Mouse (Mus musculus): ENCODE results near the gene Gas2. TPM values are rescaled to one million over a fixed set of nuclear protein-coding genes. Genes with fewer than 3 reads are reported as not detected.

The Gas2 gene
- total RNA-seq, 1 experiment = 4.1 TPM

GRCm38 (mm10) chr7:52037600-52038582, 176.1 kb downstream of the Gas2 start:
- Histone ChIP-seq H3K36me3 (ENCODE audit: control insufficient read depth, insufficient read depth, low read length, poor library complexity, severe bottlenecking) (no peaks in the 10 kb centered on the region), H3K9me3 (ENCODE audit: control insufficient read depth, insufficient read depth, low read depth, low read length) (no peaks in the 10 kb centered on the region), H3K4me3 (ENCODE audit: insufficient read depth in 1 of 2, low read depth in 1 of 2, low read length in 2 of 2, poor library complexity in 1 of 2, severe bottlenecking in 1 of 2) (no peak overlapping the region), H3K9ac (ENCODE audit: insufficient read depth, low read depth, low read length, poor library complexity, severe bottlenecking) (no peak overlapping the region), H3K27ac (ENCODE audit: insufficient read depth, low read depth, low read length, poor library complexity, severe bottlenecking) (no peak overlapping the region), H3K4me1 (ENCODE audit: control insufficient read depth in 2 of 2, insufficient read depth in 2 of 2, low read length in 2 of 2, poor library complexity in 1 of 2) (no peaks in the 10 kb centered on the region)
- peak; percentile 51 for DNase-seq (ENCODE audit: low read depth, low spot score)
- TF ChIP-seq ZC3H11A (IDR thresholded peaks at IDR 0.05; ENCODE audit: borderline replicate concordance, low read depth, low read length) = peak; percentile 49
- TF ChIP-seq CHD2 (IDR thresholded peaks at IDR 0.05; ENCODE audit: low read depth, low read length) = no peak
- no peak for TF ChIP-seq MAFK (IDR thresholded peaks at IDR 0.05; ENCODE audit: insufficient read depth, low read depth, low read length)
- TF ChIP-seq ZNF384 (IDR thresholded peaks at IDR 0.05; ENCODE audit: low read depth, low read length) = no peak
- no peak for TF ChIP-seq HCFC1 (IDR thresholded peaks at IDR 0.05; ENCODE audit: borderline replicate concordance, insufficient read depth, low read length)
- in situ Hi-C loops (cut with MboI; ENCODE audit: low sequenced_read_pairs in 2 of 2, unreplicated experiment in 2 of 2) = loop anchor here in 1 of 2 experiments (25.0 kb wide), 1 partner anchor 324 kb away; no protein-coding TSS in a partner anchor

Other genes starting within 250 kb of the Gas2 start
- gene Slc17a6, start 240.0 kb upstream of the Gas2 start, total RNA-seq (2012; rRNA removed) = 0.16 and 0.40 TPM in 2 replicates
- gene Fancf, start 252 bp downstream of the Gas2 start, total RNA-seq (2012; rRNA removed) = 4.9 and 8.6 TPM in 2 replicates
- gene Svip, start 144.0 kb downstream of the Gas2 start, total RNA-seq (2012; rRNA removed) = 3.3 and 5.0 TPM in 2 replicates
- gene 1700015G11Rik, start 153.7 kb downstream of the Gas2 start, total RNA-seq (2012; rRNA removed) = not detected in 2 replicates

Measured in ES-E14 (cell line).